ENCODE assay signal across 33 mouse cellular contexts in genomic region chr5:20578666-20579065, GRCm38 (mm10).
DNase-seq lines count a peak whose midpoint lies in the region; ATAC-seq and TF ChIP-seq lines count a peak whose summit lies in the region.
"Had no signal": no experiment of that assay in that cellular context is flagged by ENCODE, and none has a peak within 500 bp of the region (broad histone marks: within the 10 kb centered on the region; RNA-seq: fewer than 3 reads in every experiment).

No protein-coding gene starts in this region.

- intact Hi-C loops in left cerebral cortex, adult 2 months (cut with DNase I) = no loop called here

- no peak for DNase-seq in frontal cortex, postnatal 10 days (ENCODE audit: low spot score in 2 of 2)
- no peak for DNase-seq in left cerebral cortex, adult 2 months (ENCODE audit: extremely low spot score in 1 of 2, low spot score in 2 of 2)
- no peak for DNase-seq in left cerebral cortex, adult 11 months (ENCODE audit: low spot score)
- DNase-seq in right cerebral cortex, adult 2 months (ENCODE audit: low spot score in 2 of 2) = peak; percentile 24 to 31
- DNase-seq in right cerebral cortex, postnatal 25 days = no peak
- DNase-seq in telencephalon, adult 2 months (ENCODE audit: low read depth, low spot score) = peak; percentile 77
- DNase-seq in B cell, adult 2 months = no peak
- DNase-seq: adrenal gland, postnatal 10 days; cerebellum, adult 11 months; cerebellum, adult 9-10 months; gastrocnemius, adult 2 months; gastrocnemius, postnatal 36 days; heart, adult 18-20 months; heart, postnatal 4 days; kidney, adult 9 months; kidney, postnatal 10 days; liver; lung, embryonic 14.5 days; lung, postnatal 14 days; thymus, adult 18-20 months; thymus, postnatal 36 days had no signal

- no peak overlapping the region for H3K4me3 ChIP-seq in left cerebral cortex, adult 2 months
- H3K4me3 ChIP-seq: embryonic facial prominence, embryonic 13.5 days; forebrain, embryonic 10.5 days; gastrocnemius, adult 2 months; heart, embryonic 12.5 days; hindbrain, embryonic 13.5 days; myocyte; neural tube, embryonic 12.5 days had no signal

- peak; percentile 64 for ATAC-seq in frontal cortex, adult (ENCODE audit: low TSS enrichment)
- ATAC-seq: forebrain, embryonic 16.5 days; intestine, embryonic 16.5 days; midbrain, embryonic 16.5 days; Patski had no signal

- H3K27ac ChIP-seq in left cerebral cortex, adult 2 months = peak overlapping the region; percentile 66
- H3K27ac ChIP-seq: embryonic facial prominence, embryonic 13.5 days; forebrain, embryonic 10.5 days; gastrocnemius, adult 2 months; hindbrain, embryonic 13.5 days; liver, embryonic 14.5 days; neural tube, embryonic 12.5 days had no signal

- TF ChIP-seq CTCF in left cerebral cortex, adult 2 months (IDR thresholded peaks at IDR 0.05) = no peak

Comparison
In these comparisons a context has a peak if more than half of its experiments do, and no peak if none do; other contexts are left out.
1. DNase-seq: peak in right cerebral cortex, adult 2 months (2 of 2) and telencephalon, adult 2 months (single experiment); none in frontal cortex, postnatal 10 days (0 of 2), left cerebral cortex, adult 2 months (0 of 2), left cerebral cortex, adult 11 months (single experiment), right cerebral cortex, postnatal 25 days (single experiment) and B cell, adult 2 months (0 of 2).